Mouse (Mus musculus) kidney, postnatal 4 days (tissue): ENCODE measurements around the gene D5Ertd577e.
"Not testable (repeated sequence)": the region's sequence is repeated elsewhere in the genome, so short reads cannot be mapped to it uniquely, and the experiment has no call there.

Experiments used
- DNase-seq, 2 experiments: peaks; one replicate each; pipeline ENCODE4 v3.0.0; 2021; ENCODE audit warnings: mixed read lengths in 2 of 2

The D5Ertd577e gene

GRCm38 (mm10) chr5:95456506-95456905, at the start of gene D5Ertd577e:
Gene D5Ertd577e (plus strand): TSS chr5:95456806.
- not testable (repeated sequence) for DNase-seq

- not testable (repeated sequence) for DNase-seq
These were observed 53.9 kb downstream of the D5Ertd577e start, which contains the start of gene Gm3286 for GRCm38 (mm10) chr5:95510458-95510857. Gene Gm3286 (plus strand): TSS chr5:95510758.
